8 mouse cellular contexts compared by ENCODE assay signal in the genomic region with DNA sequence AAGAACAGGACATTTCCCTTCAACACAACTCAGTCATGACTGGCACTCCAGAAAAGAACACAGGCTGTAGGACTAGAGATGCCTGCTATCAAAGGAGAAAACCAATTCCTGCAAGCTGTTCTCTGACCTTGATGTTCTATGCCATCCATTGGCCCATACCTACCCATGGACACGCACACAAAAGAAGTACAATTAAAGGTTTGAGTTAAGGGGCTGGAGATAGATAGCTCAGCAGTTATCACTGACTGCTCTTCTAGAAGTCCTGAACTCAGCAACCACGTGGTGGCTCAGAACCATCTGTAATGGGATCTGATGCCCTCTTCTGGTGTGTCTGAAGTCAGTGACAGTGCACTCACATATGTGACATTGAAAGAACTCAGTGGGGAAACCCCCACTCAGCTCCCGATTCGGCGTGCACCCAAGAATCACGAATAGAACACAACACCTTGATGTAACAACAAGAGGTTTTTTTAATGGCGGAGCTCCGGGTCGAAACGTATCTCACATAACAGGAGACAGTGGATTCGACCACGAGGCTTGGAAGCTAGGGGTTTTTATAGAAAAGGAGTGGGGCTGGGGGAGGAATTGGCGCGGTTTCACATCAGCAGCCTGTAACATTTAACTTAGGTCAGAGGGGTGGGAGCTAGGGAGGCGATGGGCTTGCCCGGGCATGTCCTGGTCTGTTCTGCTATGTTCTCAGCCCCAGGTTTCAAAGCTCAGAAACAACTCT. TPM values are rescaled to one million over a fixed set of nuclear protein-coding genes. Genes with fewer than 3 reads are reported as not detected.
DNase-seq lines count a peak whose midpoint lies in the region; ATAC-seq and TF ChIP-seq lines count a peak whose summit lies in the region.
"Not testable (repeated sequence)": the region's sequence is repeated elsewhere in the genome, so short reads cannot be mapped to it uniquely, and the experiment has no call there.

No protein-coding gene starts in this region.

- H3K27me3 ChIP-seq in embryonic facial prominence, embryonic 12.5 days; forebrain, postnatal 0 days (ENCODE audit: insufficient read depth, low read length); hindbrain, embryonic 12.5 days; kidney, postnatal 0 days (ENCODE audit: insufficient read depth, low read length); liver, embryonic 16.5 days (ENCODE audit: control insufficient read depth, insufficient read depth, low read depth, low read length); midbrain, embryonic 16.5 days (ENCODE audit: control insufficient read depth, insufficient read depth, low read depth, low read length); stomach, postnatal 0 days (ENCODE audit: control insufficient read depth, insufficient read depth, low read length): not testable (repeated sequence)

- not testable (repeated sequence) for ATAC-seq in embryonic facial prominence, embryonic 12.5 days (ENCODE audit: insufficient number of reproducible peaks, insufficient read depth, low FRiP score, low TSS enrichment); forebrain, postnatal 0 days; hindbrain, embryonic 12.5 days (ENCODE audit: low FRiP score); kidney, postnatal 0 days (replicated peaks; ENCODE audit: low FRiP score, low read depth); liver, embryonic 16.5 days (ENCODE audit: low read depth); midbrain, embryonic 16.5 days; stomach, postnatal 0 days (ENCODE audit: low FRiP score, low TSS enrichment)

- WGBS in embryonic facial prominence, embryonic 12.5 days: 71% methylated on average over 13 of the region's 16 CpGs
- WGBS in forebrain, postnatal 0 days: 70% methylated on average over 10 of the region's 16 CpGs
- 67% methylated on average over 12 of the region's 16 CpGs for WGBS in hindbrain, embryonic 12.5 days
- WGBS in kidney, postnatal 0 days: 42% methylated on average over 12 of the region's 16 CpGs
- WGBS in liver, embryonic 16.5 days (ENCODE audit: insufficient replicate concordance): 8% methylated on average over 10 of the region's 16 CpGs
- WGBS in midbrain, embryonic 16.5 days: 78% methylated on average over 10 of the region's 16 CpGs
- 48% methylated on average over 10 of the region's 16 CpGs for WGBS in stomach, postnatal 0 days

- DNase-seq in ES-CJ7 (ENCODE audit: low read depth, low spot score): peak; percentile 62
- not testable (repeated sequence) for DNase-seq in forebrain, postnatal 0 days; kidney, postnatal 0 days (ENCODE audit: low spot score); stomach, postnatal 0 days (ENCODE audit: low spot score)

- H3K4me3 ChIP-seq in embryonic facial prominence, embryonic 12.5 days: peak overlapping the region; percentile 68
- H3K4me3 ChIP-seq in forebrain, postnatal 0 days (ENCODE audit: low read depth, low read length); midbrain, embryonic 16.5 days (ENCODE audit: low read depth, low read length): not testable (repeated sequence)
- peak overlapping the region; percentile 55; the same call in 1 of the 2 replicates for H3K4me3 ChIP-seq in hindbrain, embryonic 12.5 days
- peak overlapping the region; percentile 46; the same call in 1 of the 2 replicates for H3K4me3 ChIP-seq in kidney, postnatal 0 days (replicated peaks; ENCODE audit: low read depth, low read length)
- H3K4me3 ChIP-seq in liver, embryonic 16.5 days (ENCODE audit: low read depth, low read length): peak overlapping the region; percentile 76
- peak overlapping the region; percentile 53 for H3K4me3 ChIP-seq in stomach, postnatal 0 days (ENCODE audit: low read depth, low read length)

- H3K4me2 ChIP-seq in embryonic facial prominence, embryonic 12.5 days (replicated peaks): peak overlapping the region; percentile 83
- H3K4me2 ChIP-seq in forebrain, postnatal 0 days (ENCODE audit: low read depth): peak overlapping the region; percentile 76
- H3K4me2 ChIP-seq in hindbrain, embryonic 12.5 days (replicated peaks): peak overlapping the region; percentile 85
- peak overlapping the region; percentile 70 for H3K4me2 ChIP-seq in kidney, postnatal 0 days (ENCODE audit: low read length)
- H3K4me2 ChIP-seq in liver, embryonic 16.5 days (ENCODE audit: low read depth, low read length): peak overlapping the region; percentile 94
- H3K4me2 ChIP-seq in midbrain, embryonic 16.5 days (ENCODE audit: low read length): peak overlapping the region; percentile 87
- peak overlapping the region; percentile 70 for H3K4me2 ChIP-seq in stomach, postnatal 0 days (replicated peaks; ENCODE audit: low read depth)

- H3K27ac ChIP-seq in embryonic facial prominence, embryonic 12.5 days; forebrain, postnatal 0 days (ENCODE audit: low read depth, low read length); hindbrain, embryonic 12.5 days; kidney, postnatal 0 days; midbrain, embryonic 16.5 days (ENCODE audit: low read length); stomach, postnatal 0 days (replicated peaks): not testable (repeated sequence)
- peak overlapping the region; percentile 39 for H3K27ac ChIP-seq in liver, embryonic 16.5 days (ENCODE audit: low read length)

- H3K9ac ChIP-seq in embryonic facial prominence, embryonic 12.5 days: peak overlapping the region; percentile 86; the same call in 1 of the 2 replicates
- not testable (repeated sequence) for H3K9ac ChIP-seq in forebrain, postnatal 0 days; midbrain, embryonic 16.5 days (ENCODE audit: low read depth, low read length)
- peak overlapping the region; percentile 74; the same call in 1 of the 2 replicates for H3K9ac ChIP-seq in hindbrain, embryonic 12.5 days
- 0 out of 2 replicates have a peak overlapping the region, but pooled peaks have one; percentile 8 for H3K9ac ChIP-seq in kidney, postnatal 0 days (ENCODE audit: low read depth, low read length)
- H3K9ac ChIP-seq in liver, embryonic 16.5 days (ENCODE audit: low read depth, low read length): peak overlapping the region; percentile 62
- H3K9ac ChIP-seq in stomach, postnatal 0 days (ENCODE audit: low read length): peak overlapping the region; percentile 75; the same call in 1 of the 2 replicates

- H3K9me3 ChIP-seq in embryonic facial prominence, embryonic 12.5 days; forebrain, postnatal 0 days (ENCODE audit: low read length); hindbrain, embryonic 12.5 days (replicated peaks); kidney, postnatal 0 days (replicated peaks; ENCODE audit: low read length); liver, embryonic 16.5 days (replicated peaks; ENCODE audit: control insufficient read depth, low read length); midbrain, embryonic 16.5 days (replicated peaks; ENCODE audit: control insufficient read depth, low read length, poor library complexity, severe bottlenecking); stomach, postnatal 0 days (ENCODE audit: control insufficient read depth, low read length): not testable (repeated sequence)

- peaks cover 12% of the 10 kb centered on the region; the same call in 1 of the 2 replicates for H3K4me1 ChIP-seq in embryonic facial prominence, embryonic 12.5 days
- not testable (repeated sequence) for H3K4me1 ChIP-seq in forebrain, postnatal 0 days (ENCODE audit: insufficient read depth); kidney, postnatal 0 days (replicated peaks; ENCODE audit: insufficient read depth, low read length); midbrain, embryonic 16.5 days (ENCODE audit: control insufficient read depth, insufficient read depth, low read length); stomach, postnatal 0 days (replicated peaks; ENCODE audit: control insufficient read depth, insufficient read depth)
- peaks cover 22% of the 10 kb centered on the region for H3K4me1 ChIP-seq in hindbrain, embryonic 12.5 days
- H3K4me1 ChIP-seq in liver, embryonic 16.5 days (ENCODE audit: control insufficient read depth, low read depth, low read length): peaks cover 12% of the 10 kb centered on the region

- H3K36me3 ChIP-seq in embryonic facial prominence, embryonic 12.5 days: peaks cover 31% of the 10 kb centered on the region
- H3K36me3 ChIP-seq in forebrain, postnatal 0 days (ENCODE audit: insufficient read depth): peaks cover 21% of the 10 kb centered on the region
- peaks cover 30% of the 10 kb centered on the region for H3K36me3 ChIP-seq in hindbrain, embryonic 12.5 days
- peaks cover 24% of the 10 kb centered on the region for H3K36me3 ChIP-seq in kidney, postnatal 0 days (ENCODE audit: insufficient read depth, low read length)
- H3K36me3 ChIP-seq in liver, embryonic 16.5 days (ENCODE audit: control insufficient read depth, insufficient read depth): peaks cover 18% of the 10 kb centered on the region
- peaks cover 14% of the 10 kb centered on the region for H3K36me3 ChIP-seq in midbrain, embryonic 16.5 days (ENCODE audit: control insufficient read depth, insufficient read depth, low read length)
- peaks cover 13% of the 10 kb centered on the region for H3K36me3 ChIP-seq in stomach, postnatal 0 days (ENCODE audit: control insufficient read depth, insufficient read depth, low read length)

- peak; percentile 12; the same call in 1 of the 2 replicates for TF ChIP-seq CTCF in forebrain, postnatal 0 days (IDR thresholded peaks at IDR 0.05; ENCODE audit: low read depth)
- TF ChIP-seq CTCF in kidney, postnatal 0 days (IDR thresholded peaks at IDR 0.05; ENCODE audit: low read depth): peak; percentile 14; the same call in 1 of the 2 replicates
- TF ChIP-seq CTCF in stomach, postnatal 0 days (IDR thresholded peaks at IDR 0.05; ENCODE audit: low read depth): peak; percentile 28; the same call in 1 of the 2 replicates

- TF ChIP-seq EP300 in stomach, postnatal 0 days (optimal IDR thresholded peaks at IDR 0.05): not testable (repeated sequence)

RNA-seq across cellular contexts. Expression of a gene that starts 5.9 kb away (rescaled TPM):
- 0.75 and 1.1 TPM in 2 replicates for polyA plus RNA-seq in embryonic facial prominence, embryonic 12.5 days (2016; fragmentation: Nextera tagmentation; extraction: Ambion mirVana)
- 0.23 and 0.90 TPM in 2 replicates for total RNA-seq in forebrain, postnatal 0 days (2014; rRNA removed)
- polyA plus RNA-seq in forebrain, postnatal 0 days (2015; fragmentation: Nextera tagmentation; extraction: Ambion mirVana): 0.24 and 0.75 TPM in 2 replicates
- 0.50 and 0.70 TPM in 2 replicates for polyA plus RNA-seq in hindbrain, embryonic 12.5 days (2016; fragmentation: Nextera tagmentation; extraction: Ambion mirVana)
- polyA plus RNA-seq in kidney, postnatal 0 days (2015; fragmentation: Nextera tagmentation; extraction: Ambion mirVana): 0.42 and 0.83 TPM in 2 replicates
- polyA plus RNA-seq in liver, embryonic 16.5 days (2015; fragmentation: Nextera tagmentation; extraction: Ambion mirVana): 8.5 and 8.7 TPM in 2 replicates
- polyA plus RNA-seq in midbrain, embryonic 16.5 days (2015; fragmentation: Nextera tagmentation; extraction: Ambion mirVana): 0.19 and 0.53 TPM in 2 replicates
- 0.77 and 0.85 TPM in 2 replicates for polyA plus RNA-seq in stomach, postnatal 0 days (2015; fragmentation: Nextera tagmentation; extraction: Ambion mirVana)

RNA-seq across cellular contexts. Expression of a gene that starts 20.0 kb away (rescaled TPM):
- polyA plus RNA-seq in embryonic facial prominence, embryonic 12.5 days (2016; fragmentation: Nextera tagmentation; extraction: Ambion mirVana): 90.6 and 96.0 TPM in 2 replicates
- 58.9 and 65.6 TPM in 2 replicates for total RNA-seq in forebrain, postnatal 0 days (2014; rRNA removed)
- polyA plus RNA-seq in forebrain, postnatal 0 days (2015; fragmentation: Nextera tagmentation; extraction: Ambion mirVana): 84.0 and 84.7 TPM in 2 replicates
- polyA plus RNA-seq in hindbrain, embryonic 12.5 days (2016; fragmentation: Nextera tagmentation; extraction: Ambion mirVana): 89.5 and 95.8 TPM in 2 replicates
- 63.8 and 66.5 TPM in 2 replicates for polyA plus RNA-seq in kidney, postnatal 0 days (2015; fragmentation: Nextera tagmentation; extraction: Ambion mirVana)
- polyA plus RNA-seq in liver, embryonic 16.5 days (2015; fragmentation: Nextera tagmentation; extraction: Ambion mirVana): 34.5 and 36.0 TPM in 2 replicates
- polyA plus RNA-seq in midbrain, embryonic 16.5 days (2015; fragmentation: Nextera tagmentation; extraction: Ambion mirVana): 81.4 and 84.3 TPM in 2 replicates
- polyA plus RNA-seq in stomach, postnatal 0 days (2015; fragmentation: Nextera tagmentation; extraction: Ambion mirVana): 45.7 and 45.9 TPM in 2 replicates

RNA-seq across cellular contexts. Expression of a gene that starts 51.0 kb away (rescaled TPM):
- 19.5 and 21.7 TPM in 2 replicates for polyA plus RNA-seq in embryonic facial prominence, embryonic 12.5 days (2016; fragmentation: Nextera tagmentation; extraction: Ambion mirVana)
- 49.9 and 53.5 TPM in 2 replicates for total RNA-seq in forebrain, postnatal 0 days (2014; rRNA removed)
- 10.9 and 18.6 TPM in 2 replicates for polyA plus RNA-seq in forebrain, postnatal 0 days (2015; fragmentation: Nextera tagmentation; extraction: Ambion mirVana)
- 17.2 and 18.3 TPM in 2 replicates for polyA plus RNA-seq in hindbrain, embryonic 12.5 days (2016; fragmentation: Nextera tagmentation; extraction: Ambion mirVana)
- 24.5 and 26.4 TPM in 2 replicates for polyA plus RNA-seq in kidney, postnatal 0 days (2015; fragmentation: Nextera tagmentation; extraction: Ambion mirVana)
- polyA plus RNA-seq in liver, embryonic 16.5 days (2015; fragmentation: Nextera tagmentation; extraction: Ambion mirVana): 7.3 TPM in 2 replicates
- 11.2 and 11.7 TPM in 2 replicates for polyA plus RNA-seq in midbrain, embryonic 16.5 days (2015; fragmentation: Nextera tagmentation; extraction: Ambion mirVana)
- polyA plus RNA-seq in stomach, postnatal 0 days (2015; fragmentation: Nextera tagmentation; extraction: Ambion mirVana): 17.5 and 19.6 TPM in 2 replicates
